Mouse (Mus musculus) small intestine, adult 2 months (tissue): ENCODE measurements around the gene Tkt. TPM values are rescaled to one million over a fixed set of nuclear protein-coding genes. Genes with fewer than 3 reads are reported as not detected.
"Not testable (repeated sequence)": the region's sequence is repeated elsewhere in the genome, so short reads cannot be mapped to it uniquely, and the experiment has no call there.

Experiments
- H3K27ac ChIP-seq: fragments of 200-500 bp; 2 replicates; pipeline ENCODE4 v1.5.1; 2012; ENCODE audit warnings: low read depth, low read length, control low read depth, inconsistent platforms; ENCODE audit not compliant: insufficient read depth
- H3K27me3 ChIP-seq: fragments of 200-500 bp; 2 replicates; pipeline ENCODE4 v1.6.1; 2012; ENCODE audit warnings: mild to moderate bottlenecking, moderate library complexity, low read length, inconsistent platforms; ENCODE audit not compliant: control insufficient read depth, insufficient read depth
- H3K36me3 ChIP-seq: fragments of 200-500 bp; 2 replicates; pipeline ENCODE4 v1.6.1; 2012; ENCODE audit warnings: mild to moderate bottlenecking, low read length, control low read depth, inconsistent platforms; ENCODE audit not compliant: control insufficient read depth, insufficient read depth
- H3K4me1 ChIP-seq: fragments of 200-500 bp; 2 replicates; pipeline ENCODE4 v1.6.1; 2012; ENCODE audit warnings: low read length, inconsistent platforms, mixed read lengths; ENCODE audit not compliant: control insufficient read depth, insufficient read depth, insufficient read length
- H3K4me3 ChIP-seq: fragments of 200-500 bp; 2 replicates; pipeline ENCODE4 v1.5.1; 2012; ENCODE audit warnings: low read depth, mild to moderate bottlenecking, control low read depth, inconsistent platforms, low read length, moderate library complexity
- CTCF ChIP-seq: fragments of 200-500 bp; IDR thresholded peaks from 2 replicates; pipeline ENCODE4 v1.5.1; 2012; ENCODE audit warnings: low read depth, mild to moderate bottlenecking, control low read depth, inconsistent platforms, low read length, moderate library complexity, mixed read lengths; ENCODE audit not compliant: insufficient replicate concordance, insufficient read length; ENCODE audit errors: extremely low read depth
- POLR2A ChIP-seq: fragments of 200-500 bp; IDR thresholded peaks from 2 replicates; pipeline ENCODE4 v1.6.1; 2012; ENCODE audit warnings: low read depth, mild to moderate bottlenecking, control low read depth, inconsistent platforms, low read length, moderate library complexity
- WGBS: fragments of 180-500 bp; shearing (Covaris S2); methylation state at CpG from one replicate; pipeline ENCODE4 v1.1.7; 2018; 5-methylcytosine and 5-hydroxymethylcytosine counted together
- polyA plus RNA-seq: library from polyadenylated mRNA; depleted of rRNA; stranded (reverse); fragments of >200 nt; gene quantifications from 2 replicates; pipeline ENCODE4 v1.2.3, GENCODE M21; 2012

The Tkt gene
- polyA plus RNA-seq, 1 experiment, result 364 TPM

DNA sequence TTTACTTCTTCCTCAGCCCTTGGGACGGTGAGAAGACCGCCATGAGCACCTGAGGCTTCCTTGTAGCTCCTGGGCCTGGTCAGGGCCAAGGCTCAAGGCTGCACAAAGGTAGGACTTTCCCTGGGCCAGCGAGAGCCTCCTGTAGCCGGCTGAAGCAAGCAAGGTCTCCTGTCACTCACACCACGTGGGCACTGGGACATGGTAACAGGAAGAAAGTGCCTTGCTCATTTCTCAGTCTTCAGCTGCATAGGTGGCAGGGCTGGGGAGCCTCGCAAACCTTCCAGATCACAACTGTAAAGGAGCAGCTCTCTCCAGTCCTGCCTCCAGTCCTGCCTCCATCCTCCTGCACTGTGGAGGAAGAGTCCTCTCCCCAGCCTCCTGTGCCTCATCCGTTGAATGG, 27.6 kb downstream of the Tkt start:
- WGBS, result 36% methylated on average over 7 of the region's 7 CpGs
- TF ChIP-seq POLR2A, result no peak
- TF ChIP-seq CTCF, result no peak

DNA sequence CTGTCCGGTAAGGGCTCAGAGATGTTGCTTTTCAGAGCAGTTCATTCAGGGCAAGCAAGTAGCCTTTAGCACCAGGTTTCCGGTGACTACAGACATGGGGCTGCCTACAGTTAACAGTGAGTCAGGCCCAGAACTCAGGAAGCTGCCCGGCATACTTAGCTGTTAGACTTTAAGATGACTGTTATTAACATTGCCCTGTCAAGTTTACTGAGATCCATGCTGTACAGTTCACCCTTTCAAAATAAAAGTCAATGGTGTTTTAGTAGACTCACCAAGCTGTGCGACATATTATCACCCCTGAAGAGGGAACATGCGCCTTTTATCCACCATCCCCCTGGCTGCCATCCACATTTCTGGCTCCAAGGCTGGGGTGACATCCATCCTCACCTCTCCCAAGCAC, 28.1 kb downstream of the Tkt start:
- TF ChIP-seq CTCF (no peak), POLR2A (no peak)
- WGBS, result 22% methylated on average over 5 of the region's 5 CpGs
- no peak overlapping the region for H3K27ac ChIP-seq

More for the DNA sequence above, 27.6 kb downstream of the Tkt start:
- no peak overlapping the region for H3K4me3 ChIP-seq
- H3K36me3 ChIP-seq, result peaks cover 41% of the 10 kb centered on the region
- H3K4me1 ChIP-seq, result peaks cover 16% of the 10 kb centered on the region; the same call in 1 of the 2 replicates
- no peak overlapping the region for H3K27ac ChIP-seq
- H3K27me3 ChIP-seq, result no peaks in the 10 kb centered on the region

DNA sequence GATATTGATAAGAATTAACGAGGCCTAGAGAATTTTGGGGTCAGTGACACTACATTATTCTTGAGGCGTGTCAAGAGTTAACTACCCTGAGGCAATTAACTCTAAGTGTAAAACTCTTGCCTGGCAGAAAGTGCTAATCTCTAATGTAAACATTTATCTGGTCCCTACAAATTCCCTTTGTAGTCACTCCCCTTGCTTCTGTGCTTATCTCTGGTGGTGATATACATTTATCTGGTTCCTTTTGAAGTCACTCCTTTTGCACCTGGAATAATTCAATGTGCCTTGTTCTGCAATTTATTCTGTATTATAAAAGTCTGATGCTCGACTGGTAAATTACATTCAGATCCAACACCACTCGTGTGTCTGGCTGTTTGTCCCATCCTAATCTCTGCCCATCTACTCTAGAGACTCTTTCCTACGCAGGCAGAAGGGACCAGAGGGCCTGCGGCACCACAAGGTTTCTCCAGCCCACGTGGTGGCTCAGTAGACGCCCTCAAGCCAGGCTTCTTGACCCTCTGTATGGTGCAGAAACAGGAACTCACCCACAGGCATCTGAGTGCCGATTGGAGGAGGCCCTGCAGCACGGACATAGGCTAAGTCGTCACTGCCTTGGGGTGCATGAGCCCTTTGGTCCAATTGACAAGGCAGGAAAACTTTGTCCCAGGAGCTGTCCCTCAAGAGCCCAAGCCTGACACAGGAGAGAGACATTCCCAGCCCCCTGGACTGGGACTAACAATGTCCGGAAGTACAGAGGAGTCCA, 29.3 kb downstream of the Tkt start:
- H3K4me1 ChIP-seq, result peaks cover 14% of the 10 kb centered on the region; the same call in 1 of the 2 replicates
- H3K27ac ChIP-seq, result not testable (repeated sequence)

More for the DNA sequence above, 28.1 kb downstream of the Tkt start:
- Histone ChIP-seq H3K4me1 (peaks cover 14% of the 10 kb centered on the region; the same call in 1 of the 2 replicates), H3K27me3 (no peaks in the 10 kb centered on the region), H3K36me3 (peaks cover 36% of the 10 kb centered on the region), H3K4me3 (no peak overlapping the region)

GRCm38 (mm10) chr14:30579180-30579579, 31.0 kb downstream of the Tkt start:
- Histone ChIP-seq H3K4me3 (no peak overlapping the region), H3K27me3 (no peaks in the 10 kb centered on the region), H3K36me3 (peaks cover 9% of the 10 kb centered on the region; the same call in 1 of the 2 replicates), H3K4me1 (peaks cover 14% of the 10 kb centered on the region; the same call in 1 of the 2 replicates), H3K27ac (no peak overlapping the region)
- 80% methylated on average over 5 of the region's 5 CpGs for WGBS
- no peak for TF ChIP-seq POLR2A
- TF ChIP-seq CTCF, result no peak

More for the DNA sequence above, 29.3 kb downstream of the Tkt start:
- H3K4me3 ChIP-seq, H3K27me3 ChIP-seq: not testable (repeated sequence)
- WGBS, result 11% methylated on average over 10 of the region's 12 CpGs
- peaks cover 24% of the 10 kb centered on the region for H3K36me3 ChIP-seq

DNA sequence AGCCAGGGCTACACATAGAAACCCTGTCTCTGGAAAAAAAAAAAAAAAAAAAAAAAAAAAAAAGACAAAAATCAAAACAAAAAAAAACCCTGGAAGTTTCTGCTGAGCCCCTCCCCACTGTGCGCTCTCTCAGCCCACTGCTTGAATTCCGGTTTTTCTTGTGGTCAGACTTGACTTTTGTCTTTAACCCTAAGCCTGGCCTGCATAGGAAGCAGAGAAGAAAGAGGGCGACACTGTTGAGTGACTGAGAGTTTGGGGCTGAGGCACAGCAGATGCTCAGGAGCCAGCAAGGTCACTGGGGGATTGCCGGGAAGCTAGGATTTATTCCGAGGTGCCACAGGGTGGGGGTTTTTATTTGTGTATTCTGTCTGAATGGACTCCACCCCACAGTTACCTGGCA, 31.7 kb downstream of the Tkt start:
- no peak for TF ChIP-seq CTCF
- TF ChIP-seq POLR2A, result no peak
- WGBS, result 76% methylated on average over 5 of the region's 5 CpGs
- Histone ChIP-seq H3K27me3 (no peaks in the 10 kb centered on the region), H3K36me3 (peaks cover 7% of the 10 kb centered on the region; the same call in 1 of the 2 replicates), H3K27ac (no peak overlapping the region), H3K4me3 (peak overlapping the region; percentile 10; the same call in 1 of the 2 replicates), H3K4me1 (peaks cover 14% of the 10 kb centered on the region; the same call in 1 of the 2 replicates)

- no peaks in the 10 kb centered on the region for H3K36me3 ChIP-seq
- H3K27ac ChIP-seq, result no peak overlapping the region
- H3K4me3 ChIP-seq, result no peak overlapping the region
- WGBS, result 80% methylated on average over 1 of the region's 1 CpGs
- H3K27me3 ChIP-seq, result no peaks in the 10 kb centered on the region
- TF ChIP-seq CTCF (no peak), POLR2A (no peak)
- H3K4me1 ChIP-seq, result peaks cover 9% of the 10 kb centered on the region; the same call in 1 of the 2 replicates
Measured at GRCm38 (mm10) chr14:30581238-30581637, 33.1 kb downstream of the Tkt start.

- Histone ChIP-seq H3K27me3 (no peaks in the 10 kb centered on the region), H3K4me3 (no peak overlapping the region), H3K27ac (no peak overlapping the region), H3K4me1 (no peaks in the 10 kb centered on the region; the same call in 1 of the 2 replicates), H3K36me3 (no peaks in the 10 kb centered on the region)
- 64% methylated on average over 2 of the region's 2 CpGs for WGBS
- TF ChIP-seq CTCF, result no peak
- no peak for TF ChIP-seq POLR2A
Measured at GRCm38 (mm10) chr14:30584077-30584476, 35.9 kb downstream of the Tkt start.
